Mouse (Mus musculus) megakaryocyte, embryonic 14.5 days (primary cell): ENCODE results near the gene Slc5a9.

Experiments
- FLI1 ChIP-seq: IDR thresholded peaks from 2 replicates; pipeline ENCODE4 v1.6.1; 2012; ENCODE audit warnings: low read length, inconsistent platforms, mixed read lengths
- GATA1 ChIP-seq: IDR thresholded peaks from 3 replicates; pipeline ENCODE4 v1.6.1; 2012; ENCODE audit warnings: mixed read lengths, low read length, inconsistent platforms, borderline replicate concordance

DNA sequence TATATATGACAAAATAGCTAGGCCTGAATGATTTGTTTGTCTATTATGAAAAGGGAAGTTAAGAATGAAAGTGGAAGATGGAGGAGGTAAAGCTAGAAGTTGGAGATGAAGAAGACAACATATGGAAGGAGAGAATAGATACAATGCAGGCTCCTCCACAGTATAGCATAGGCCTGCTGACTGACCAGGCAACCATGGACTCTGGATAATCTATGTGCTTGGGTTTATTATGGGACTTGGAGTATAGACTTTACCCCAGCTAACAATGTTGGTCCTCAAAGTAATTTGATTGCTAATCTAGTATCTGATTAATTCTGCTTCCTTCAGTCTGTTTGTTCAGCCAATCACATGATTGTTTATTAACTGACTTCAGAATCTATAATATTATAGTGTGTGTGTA is 10.6 kb downstream of the Slc5a9 start:
- TF ChIP-seq GATA1 (no peak), FLI1 (no peak)
